Mouse (Mus musculus) intestine, embryonic 14.5 days (tissue): ENCODE data around the gene Olfr1248. TPM values are rescaled to one million over a fixed set of nuclear protein-coding genes. Genes with fewer than 3 reads are reported as not detected.
"Not testable (repeated sequence)": the region's sequence is repeated elsewhere in the genome, so short reads cannot be mapped to it uniquely, and the experiment has no call there.

Experiments used
- ATAC-seq: fragments of 200-750 bp; cut with Nextera tagmentation; replicated peaks from 2 replicates; pipeline ENCODE4 v1.8.0; 2017; ENCODE audit warnings: low read depth, moderate number of reproducible peaks, moderate TSS enrichment, moderate library complexity; ENCODE audit not compliant: low FRiP score, low TSS enrichment
- DNase-seq: peaks from one replicate; pipeline ENCODE4 v3.0.0-alpha.2; 2018; ENCODE audit warnings: low spot score
- H3K27ac ChIP-seq: fragments of 300-500 bp; sonication (generic); 2 replicates; pipeline ENCODE4 v1.5.1; 2014; ENCODE audit warnings: low read depth, mild to moderate bottlenecking, control low read depth
- H3K27me3 ChIP-seq: fragments of 300-500 bp; sonication (generic); replicated peaks from 2 replicates; pipeline ENCODE4 v1.6.1; 2014; ENCODE audit warnings: low read length, control low read depth; ENCODE audit not compliant: control insufficient read depth, insufficient read depth
- H3K36me3 ChIP-seq: fragments of 300-500 bp; sonication (generic); 2 replicates; pipeline ENCODE4 v1.6.1; 2014; ENCODE audit warnings: low read length, control low read depth; ENCODE audit not compliant: control insufficient read depth, insufficient read depth
- H3K4me1 ChIP-seq: fragments of 300-500 bp; sonication (generic); replicated peaks from 2 replicates; pipeline ENCODE4 v1.6.1; 2014; ENCODE audit warnings: low read length, control low read depth, mixed read lengths; ENCODE audit not compliant: control insufficient read depth, insufficient read depth
- H3K4me2 ChIP-seq: fragments of 300-500 bp; sonication (generic); 2 replicates; pipeline ENCODE4 v1.6.1; 2014; ENCODE audit warnings: low read length
- H3K4me3 ChIP-seq: fragments of 300-500 bp; sonication (generic); 2 replicates; pipeline ENCODE4 v1.5.1; 2014; ENCODE audit warnings: low read depth, low read length, control low read depth, mixed read lengths
- H3K9ac ChIP-seq: fragments of 300-500 bp; sonication (generic); 2 replicates; pipeline ENCODE4 v1.6.1; 2014; ENCODE audit warnings: mild to moderate bottlenecking, low read length
- H3K9me3 ChIP-seq: fragments of 300-500 bp; sonication (generic); 2 replicates; pipeline ENCODE4 v1.6.1; 2016; ENCODE audit warnings: low read length, control low read depth; ENCODE audit not compliant: control insufficient read depth
- WGBS: fragments of 180-500 bp; shearing (Covaris S2); extraction: QIAGEN DNeasy Blood & Tissue Kit; methylation state at CpG from one replicate; pipeline ENCODE4 v1.1.7; 2014; 5-methylcytosine and 5-hydroxymethylcytosine counted together
- polyA plus RNA-seq: library from polyadenylated mRNA; unstranded; fragments of >200 nt; fragmentation: Nextera tagmentation; extraction: Ambion mirVana; gene quantifications from 2 replicates; pipeline ENCODE4 v1.2.1, GENCODE M21; 2014

The Olfr1248 gene
- polyA plus RNA-seq, result not detected in 2 replicates

DNA sequence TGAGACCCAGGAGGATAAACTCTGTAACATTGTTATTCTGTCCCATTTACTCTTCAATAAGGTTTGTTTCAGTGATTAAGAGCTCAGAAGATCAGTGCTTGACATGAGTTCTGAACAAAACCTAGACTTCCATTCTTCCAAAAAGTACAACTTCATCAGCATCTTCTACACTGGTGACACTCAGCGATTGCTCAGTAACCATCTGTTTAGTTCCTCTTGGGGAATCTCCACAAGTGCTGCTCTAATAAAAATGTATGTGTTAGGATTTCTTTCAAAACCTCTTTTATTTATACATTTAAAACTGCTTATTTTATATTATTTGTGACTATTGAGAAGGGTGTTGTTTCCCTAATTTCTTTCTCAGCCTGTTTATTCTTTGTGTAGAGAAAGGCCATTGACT lies at the start of gene Olfr1248:
Gene Olfr1248, minus strand, starts transcription at position 101 of the 400 bp plus-strand sequence.
- not testable (repeated sequence) for H3K9ac ChIP-seq, ATAC-seq, H3K27me3 ChIP-seq, H3K36me3 ChIP-seq, H3K4me1 ChIP-seq, H3K4me2 ChIP-seq, H3K27ac ChIP-seq, H3K4me3 ChIP-seq, DNase-seq, H3K9me3 ChIP-seq
- 92% methylated on average over 1 of the region's 1 CpGs for WGBS

DNA sequence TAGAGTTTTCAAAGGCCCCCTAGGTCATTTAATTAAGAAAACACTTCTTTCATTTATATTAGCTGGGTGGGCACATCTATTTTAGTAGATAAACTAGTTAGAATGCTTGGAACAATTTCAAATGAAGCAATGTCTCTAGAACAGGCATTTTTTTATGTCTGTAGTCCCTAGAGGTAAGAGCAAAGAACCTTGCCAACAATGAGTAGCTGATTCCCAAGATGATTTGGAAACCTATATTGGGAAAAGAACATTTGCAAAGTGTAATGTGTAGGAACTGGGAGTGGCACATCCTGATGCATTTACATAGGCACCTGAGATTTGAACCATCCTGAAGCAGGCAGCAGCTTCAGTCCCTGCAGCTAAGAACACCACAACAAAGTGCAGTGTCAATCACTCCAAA lies 43.3 kb upstream of the Olfr1248 start, which contains the start of gene Olfr1250:
Gene Olfr1250, minus strand, starts transcription at position 101 of the 400 bp plus-strand sequence.
- no peak for ATAC-seq
- Histone ChIP-seq H3K4me1 (no peaks in the 10 kb centered on the region), H3K9me3 (no peaks in the 10 kb centered on the region), H3K4me3 (no peak within 1 kb of the TSS), H3K27ac (no peak within 1 kb of the TSS), H3K9ac (no peak within 1 kb of the TSS), H3K4me2 (no peak within 1 kb of the TSS), H3K36me3 (no peaks in the 10 kb centered on the region), H3K27me3 (no peaks in the 10 kb centered on the region)
- DNase-seq, result no peak

DNA sequence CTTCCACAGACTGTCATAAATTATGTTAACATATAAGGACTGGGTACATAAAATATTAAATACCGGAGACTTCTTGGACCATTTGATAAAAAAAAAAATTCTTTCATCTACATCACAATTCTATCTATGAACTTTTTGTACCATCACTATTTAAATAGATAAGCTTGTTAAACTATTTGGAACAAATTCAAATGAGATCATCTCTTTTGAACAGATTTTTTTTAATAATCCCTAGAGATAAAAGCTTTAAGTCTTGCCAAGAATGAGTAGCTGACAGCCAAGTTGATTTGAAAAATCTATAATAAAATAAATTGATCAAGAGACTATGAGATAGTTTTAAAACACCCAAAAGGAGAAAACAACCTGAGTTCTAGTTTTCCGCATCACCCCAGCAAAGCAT lies 16.8 kb upstream of the Olfr1248 start, which contains the start of gene Olfr1249:
Gene Olfr1249, minus strand, starts transcription at position 101 of the 400 bp plus-strand sequence.
- 85% methylated on average over 2 of the region's 2 CpGs for WGBS
- no peak within 1 kb of the TSS for H3K4me3 ChIP-seq
- ATAC-seq (no peak), DNase-seq (no peak)
- no peak within 1 kb of the TSS for H3K4me2 ChIP-seq
- H3K27ac ChIP-seq, result no peak within 1 kb of the TSS
- no peaks in the 10 kb centered on the region for H3K4me1 ChIP-seq
- H3K36me3 ChIP-seq, result no peaks in the 10 kb centered on the region
- no peak within 1 kb of the TSS for H3K9ac ChIP-seq
- H3K9me3 ChIP-seq, result no peaks in the 10 kb centered on the region
- no peaks in the 10 kb centered on the region for H3K27me3 ChIP-seq

DNA sequence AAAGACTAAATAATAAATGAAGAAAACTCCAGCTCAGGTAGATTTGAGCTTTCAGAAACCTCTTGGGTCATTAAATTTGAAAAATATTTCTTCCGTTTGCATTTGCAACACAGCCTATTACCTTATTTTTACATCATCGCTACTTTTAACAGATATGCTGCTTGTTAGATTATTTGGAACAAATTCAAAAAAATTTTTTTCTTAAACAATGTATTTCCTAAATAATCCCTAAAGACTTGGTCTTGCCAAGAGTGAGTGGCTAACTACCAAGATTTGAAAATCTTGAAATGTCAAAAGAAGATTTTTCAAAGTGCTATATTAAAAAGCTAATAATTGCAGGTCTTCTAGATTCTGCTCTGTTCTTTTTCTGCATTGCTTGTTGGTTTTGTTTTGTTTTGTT lies 4.0 kb downstream of the Olfr1248 start, which contains the start of gene Olfr1247:
Gene Olfr1247, minus strand, starts transcription at position 101 of the 400 bp plus-strand sequence.
- Histone ChIP-seq H3K4me3 (no peak within 1 kb of the TSS), H3K9me3 (no peaks in the 10 kb centered on the region), H3K27me3 (no peaks in the 10 kb centered on the region), H3K9ac (no peak within 1 kb of the TSS), H3K27ac (no peak within 1 kb of the TSS), H3K4me2 (no peak within 1 kb of the TSS), H3K4me1 (no peaks in the 10 kb centered on the region), H3K36me3 (no peaks in the 10 kb centered on the region)
- ATAC-seq (no peak), DNase-seq (no peak)
- 85% methylated on average over 2 of the region's 2 CpGs for WGBS

DNA sequence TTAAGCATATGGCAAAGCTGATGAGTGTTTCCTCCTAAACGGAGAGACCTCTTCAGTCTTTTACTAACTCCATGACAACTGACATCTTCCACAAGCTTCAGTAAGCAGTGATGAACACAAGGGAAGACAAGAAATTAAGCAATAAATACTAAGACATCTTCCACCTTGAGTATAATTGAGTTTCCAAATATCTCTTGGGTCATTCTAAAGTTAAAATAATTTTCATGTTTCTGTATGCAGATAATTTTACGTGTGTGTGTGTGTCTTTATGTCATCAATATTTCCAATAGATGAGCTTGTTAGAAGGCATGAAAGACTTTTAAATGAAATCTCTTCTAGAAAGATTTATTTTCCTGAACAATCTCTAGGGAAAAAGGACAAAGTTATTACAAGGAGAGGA lies 25.0 kb downstream of the Olfr1248 start, which contains the start of gene Olfr1246:
Gene Olfr1246, minus strand, starts transcription at position 101 of the 400 bp plus-strand sequence.
- Histone ChIP-seq H3K27me3 (no peaks in the 10 kb centered on the region), H3K27ac (no peak within 1 kb of the TSS), H3K4me3 (no peak within 1 kb of the TSS), H3K9me3 (no peaks in the 10 kb centered on the region), H3K4me2 (no peak within 1 kb of the TSS), H3K36me3 (no peaks in the 10 kb centered on the region), H3K4me1 (no peaks in the 10 kb centered on the region), H3K9ac (no peak within 1 kb of the TSS)
- WGBS, result 60% methylated on average over 2 of the region's 2 CpGs
- DNase-seq (no peak), ATAC-seq (no peak)

DNA sequence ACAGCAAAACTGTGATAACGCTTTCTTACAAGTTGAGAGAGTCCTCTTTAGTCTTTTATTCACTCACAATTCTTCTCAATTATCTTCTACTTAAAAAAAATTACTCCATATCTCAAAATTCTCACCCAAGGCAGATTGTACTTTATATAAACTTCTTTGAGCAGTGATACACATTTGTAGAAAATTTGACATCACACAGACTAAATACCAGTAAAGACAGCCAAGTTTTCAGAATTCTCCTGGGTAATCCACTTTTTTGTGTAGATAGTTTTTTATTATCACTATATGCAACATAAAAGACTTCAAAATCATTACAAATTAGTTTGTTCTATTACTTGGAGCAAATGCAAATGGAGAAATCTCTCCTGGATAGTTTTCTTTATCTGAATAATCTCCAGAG lies 39.7 kb downstream of the Olfr1248 start, which contains the start of gene Olfr1245:
Gene Olfr1245, minus strand, starts transcription at position 101 of the 400 bp plus-strand sequence.
- ATAC-seq, result no peak

More for the DNA sequence above, 39.7 kb downstream of the Olfr1248 start, which contains the start of gene Olfr1245:
- Histone ChIP-seq H3K36me3 (no peaks in the 10 kb centered on the region), H3K4me2 (no peak within 1 kb of the TSS), H3K27me3 (no peaks in the 10 kb centered on the region), H3K27ac (no peak within 1 kb of the TSS), H3K4me3 (no peak within 1 kb of the TSS), H3K9ac (no peak within 1 kb of the TSS), H3K9me3 (no peaks in the 10 kb centered on the region), H3K4me1 (no peaks in the 10 kb centered on the region)
- 90% methylated on average over 1 of the region's 1 CpGs for whole genome bisulfite sequencing
- DNase-seq, result no peak

Other genes starting within 250 kb of the Olfr1248 start
- not detected in 2 replicates for gene Olfr1238, start 208.6 kb downstream of the Olfr1248 start, polyA plus RNA-seq
- not detected in 2 replicates for gene Olfr1239, start 197.8 kb downstream of the Olfr1248 start, polyA plus RNA-seq
- gene Olfr1240, start 175.2 kb downstream of the Olfr1248 start, polyA plus RNA-seq, result not detected in 2 replicates
- not detected in 2 replicates for gene Olfr1241, start 131.1 kb downstream of the Olfr1248 start, polyA plus RNA-seq
- not detected in 2 replicates for gene Olfr1242, start 119.9 kb downstream of the Olfr1248 start, polyA plus RNA-seq
- not detected in 2 replicates for gene Olfr1243, start 86.8 kb downstream of the Olfr1248 start, polyA plus RNA-seq
- not detected in 2 replicates for gene Olfr1245, start 39.8 kb downstream of the Olfr1248 start, polyA plus RNA-seq
- not detected in 2 replicates for gene Olfr1246, start 25.1 kb downstream of the Olfr1248 start, polyA plus RNA-seq
- gene Olfr1247, start 4.1 kb downstream of the Olfr1248 start, polyA plus RNA-seq, result not detected in 2 replicates
- gene Olfr1249, start 16.7 kb upstream of the Olfr1248 start, polyA plus RNA-seq, result not detected in 2 replicates
- gene Olfr1250, start 43.2 kb upstream of the Olfr1248 start, polyA plus RNA-seq, result not detected in 2 replicates
- not detected in 2 replicates for gene Olfr1251, start 53.7 kb upstream of the Olfr1248 start, polyA plus RNA-seq
- gene Olfr1252, start 106.8 kb upstream of the Olfr1248 start, polyA plus RNA-seq, result not detected in 2 replicates
- not detected in 2 replicates for gene Olfr1253, start 138.8 kb upstream of the Olfr1248 start, polyA plus RNA-seq
- gene Olfr1254, start 175.4 kb upstream of the Olfr1248 start, polyA plus RNA-seq, result not detected in 2 replicates
- gene Olfr1255, start 193.8 kb upstream of the Olfr1248 start, polyA plus RNA-seq, result not detected in 2 replicates
- gene Olfr1256, start 223.3 kb upstream of the Olfr1248 start, polyA plus RNA-seq, result not detected in 2 replicates
- gene Olfr48, start 230.0 kb upstream of the Olfr1248 start, polyA plus RNA-seq, result not detected in 2 replicates